Mouse (Mus musculus) urinary bladder, adult 18-20 months (tissue): ENCODE data around the gene Pcx.

Experiments
- DNase-seq, 2 experiments: peaks; one replicate each; pipeline ENCODE4 v3.0.0; 2022; ENCODE audit warnings: low spot score in 2 of 2, mixed read lengths in 2 of 2

The Pcx gene

DNA sequence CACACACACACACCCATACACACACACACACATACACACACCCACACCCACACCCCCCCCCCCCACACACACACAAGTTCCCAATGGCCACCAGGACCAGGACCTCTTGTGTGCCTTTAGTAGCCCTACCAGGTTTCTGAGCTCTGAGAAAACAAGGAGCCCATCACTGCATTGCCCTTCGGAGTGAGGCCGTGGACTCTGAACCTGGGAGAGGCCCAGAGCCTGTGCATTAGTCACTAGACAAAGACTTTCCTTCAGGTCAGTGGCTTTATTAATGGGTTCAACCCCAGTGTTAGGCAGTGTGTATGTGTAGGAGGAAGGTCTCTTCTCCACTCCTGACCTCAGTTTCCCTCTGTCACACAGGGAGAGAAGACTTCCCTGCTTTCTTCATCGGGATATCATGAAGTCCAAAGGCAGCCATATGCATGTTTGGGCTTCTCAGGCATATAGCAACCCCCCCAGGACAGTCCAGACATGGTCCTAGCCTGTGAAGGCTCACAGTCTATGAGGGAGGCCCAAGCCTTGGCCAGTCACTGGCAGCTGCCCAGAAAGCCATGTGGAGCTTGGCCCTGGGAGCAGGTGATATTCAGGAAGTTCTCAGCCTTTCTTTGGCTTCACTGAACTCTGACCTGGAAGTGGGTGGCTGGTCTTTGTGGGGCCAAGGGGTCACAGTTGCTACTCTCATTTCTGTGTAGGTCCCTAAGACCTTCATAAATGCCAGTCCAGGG lies 13.6 kb upstream of the Pcx start:
- DNase-seq = no peak

DNA sequence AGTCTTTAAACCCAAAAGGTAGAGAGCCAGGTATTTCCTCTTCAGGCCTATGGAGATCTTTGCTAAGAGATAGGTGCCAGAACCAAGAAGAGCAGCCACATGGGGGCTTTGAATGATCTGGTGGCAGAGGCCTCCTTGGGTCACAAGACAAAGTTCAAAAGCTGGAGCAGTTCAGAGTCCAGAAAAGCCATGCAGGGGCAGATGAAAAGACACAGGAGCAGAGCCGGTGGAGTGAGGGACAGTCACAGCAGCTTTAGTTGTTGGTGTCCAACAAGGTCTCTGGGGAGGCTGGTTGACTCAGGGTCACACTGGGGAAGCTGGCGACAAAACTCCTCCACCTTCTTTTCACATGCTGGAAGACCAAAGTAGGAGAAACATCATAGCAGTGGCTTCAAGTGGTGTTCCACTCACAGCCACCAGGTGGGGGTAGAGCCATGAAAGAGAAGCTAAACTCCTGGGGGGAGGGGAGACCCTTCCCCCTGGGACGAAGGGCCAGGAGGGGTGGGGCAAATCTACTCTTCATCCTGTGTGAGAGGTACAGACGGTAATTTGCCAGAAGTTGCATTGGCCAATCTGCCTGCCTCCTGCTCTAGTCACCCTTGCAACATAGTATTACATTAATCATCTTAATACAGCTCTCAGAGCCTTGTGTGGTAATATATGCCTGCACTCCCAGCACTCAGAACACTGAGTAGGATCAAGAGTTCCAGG lies 12.9 kb upstream of the Pcx start:
- peak; percentile 46 to 48 for DNase-seq

DNA sequence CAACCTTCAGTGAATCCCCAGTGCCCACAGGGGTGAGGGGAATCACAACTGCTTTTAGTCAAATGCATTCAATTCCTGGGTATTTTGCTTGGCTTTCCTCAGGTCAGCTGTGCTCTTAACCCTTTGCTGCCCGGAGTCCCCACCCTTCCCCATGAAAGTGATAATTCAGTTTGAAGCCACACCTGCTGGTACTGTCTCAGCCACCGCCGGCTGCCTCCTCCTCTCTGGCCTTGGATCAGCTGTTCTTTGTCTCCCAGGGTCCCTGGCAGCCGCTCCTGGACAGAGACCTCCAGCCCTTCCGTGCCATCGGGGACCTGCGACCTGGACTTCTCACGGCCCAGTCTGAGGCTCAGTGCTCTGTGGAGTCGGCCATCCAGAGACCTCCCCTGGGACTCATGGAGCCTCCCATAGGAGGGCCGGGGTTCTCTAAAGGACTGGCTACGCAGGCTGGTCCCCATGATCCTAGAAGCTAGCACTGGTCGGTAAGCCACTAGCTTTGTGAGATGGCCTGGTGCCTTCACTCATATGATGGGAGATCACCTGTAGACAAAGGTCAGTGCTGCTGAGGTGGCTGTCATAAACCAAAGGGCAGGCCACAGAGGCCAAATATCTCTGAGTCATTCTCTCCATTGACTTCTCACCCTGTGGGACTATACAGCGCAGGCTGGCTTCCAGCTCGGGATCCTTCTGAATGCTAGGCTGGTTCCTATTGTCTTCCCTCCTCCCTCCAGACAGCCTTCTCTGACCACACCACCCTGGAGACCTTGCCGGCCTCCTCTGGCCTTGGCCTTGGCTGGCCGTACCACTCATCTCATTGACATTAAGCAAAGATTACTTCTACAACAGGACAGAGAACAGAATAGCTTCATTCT lies 12.0 kb upstream of the Pcx start, which contains the start of gene 2010003K11Rik:
Gene 2010003K11Rik, minus strand, starts transcription at position 522 of the 872 bp plus-strand sequence.
- no peak for DNase-seq

DNA sequence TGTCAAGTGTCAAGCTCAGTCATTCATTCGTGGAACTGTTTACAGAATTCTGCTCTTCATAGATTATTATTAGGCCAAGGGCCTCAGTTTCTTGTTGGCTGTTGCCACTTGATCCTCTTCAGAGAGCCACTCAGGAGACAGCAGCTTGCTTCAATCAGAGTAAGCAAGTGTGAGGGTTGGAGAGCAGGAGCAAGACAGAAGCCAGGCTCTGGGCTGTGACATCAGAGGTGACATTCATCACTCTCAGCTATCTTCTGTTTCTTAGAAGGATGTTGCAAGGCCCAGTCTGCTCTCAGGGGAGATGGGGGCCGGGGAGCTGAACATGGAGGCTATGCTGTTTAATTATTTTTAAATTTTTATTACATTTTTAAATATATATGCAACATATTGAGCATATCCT lies 7.6 kb upstream of the Pcx start:
- DNase-seq = no peak

DNA sequence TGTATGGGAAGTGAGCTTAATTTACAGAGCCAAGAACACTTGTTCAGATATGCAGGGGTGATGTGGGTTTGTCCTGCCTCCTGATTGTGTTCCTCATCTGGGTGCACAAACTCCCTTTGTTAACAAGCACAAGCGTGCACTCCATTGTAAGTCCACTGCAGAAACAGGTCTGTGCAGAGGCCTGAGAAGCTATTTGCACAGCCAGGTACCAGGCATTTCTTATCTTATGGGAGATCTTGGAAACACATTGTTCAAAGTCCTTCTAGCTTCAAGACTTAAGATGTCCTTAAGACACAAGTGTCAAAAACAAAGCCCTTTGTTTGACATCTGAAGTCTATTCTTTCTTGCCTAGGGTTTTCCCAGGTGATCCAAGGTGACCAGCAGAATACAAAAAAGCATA lies 5.4 kb upstream of the Pcx start:
- DNase-seq = no peak

DNA sequence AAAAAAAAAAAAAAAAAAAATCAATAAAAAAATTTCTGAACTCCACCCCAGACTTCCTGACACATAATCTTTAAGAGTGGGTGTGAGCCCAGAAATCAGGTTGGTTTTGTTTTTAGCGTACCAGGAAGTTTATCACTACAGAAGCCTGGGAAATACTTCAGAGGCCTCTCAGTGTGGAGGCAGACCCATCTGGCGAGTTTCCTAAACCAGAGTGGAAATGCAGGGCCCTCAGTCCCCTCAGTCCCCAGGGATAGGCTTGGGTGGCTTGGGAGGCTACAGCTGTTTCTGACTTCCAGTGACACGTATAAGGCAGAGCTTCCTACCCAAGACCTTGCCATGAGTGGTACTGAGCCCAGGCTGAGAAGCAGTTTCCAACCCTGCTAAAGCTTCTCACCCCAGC lies 2.5 kb upstream of the Pcx start:
- no peak for DNase-seq

DNA sequence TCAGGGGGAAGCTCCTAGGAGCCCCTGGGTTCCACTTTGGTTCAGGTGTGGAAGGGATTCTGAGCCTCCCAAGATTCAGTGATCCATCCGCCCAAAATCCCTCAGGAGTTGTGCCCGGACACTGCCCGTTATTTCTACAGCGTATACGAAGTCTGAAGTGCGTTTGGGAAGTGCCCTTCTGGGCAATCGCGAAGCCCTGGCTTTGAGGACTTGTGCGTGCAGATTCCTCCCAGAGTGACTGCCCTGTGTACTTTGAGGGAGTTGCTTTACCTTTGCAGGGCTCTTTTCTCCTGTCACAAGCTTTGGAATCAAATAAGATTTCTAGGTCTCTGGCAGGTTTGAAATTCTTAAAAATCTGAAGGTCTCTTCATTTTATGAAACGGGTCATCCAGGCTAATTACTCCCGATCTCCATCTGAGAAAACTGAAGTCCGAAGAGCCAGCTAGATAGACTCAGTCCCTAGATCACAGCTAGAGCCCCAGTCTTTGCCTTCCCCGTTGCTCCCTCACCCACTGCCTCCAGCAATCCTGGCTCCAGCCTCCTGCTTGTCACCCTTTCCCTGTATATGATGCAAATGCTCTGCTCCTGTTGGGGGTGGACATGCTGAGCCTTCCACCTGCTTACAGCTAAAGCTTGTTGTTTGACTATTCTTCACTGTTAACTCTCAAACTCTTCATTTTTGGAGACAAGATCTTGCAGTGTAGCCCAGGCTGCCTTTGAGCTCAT lies 1.0 kb downstream of the Pcx start:
- no peak for DNase-seq

DNA sequence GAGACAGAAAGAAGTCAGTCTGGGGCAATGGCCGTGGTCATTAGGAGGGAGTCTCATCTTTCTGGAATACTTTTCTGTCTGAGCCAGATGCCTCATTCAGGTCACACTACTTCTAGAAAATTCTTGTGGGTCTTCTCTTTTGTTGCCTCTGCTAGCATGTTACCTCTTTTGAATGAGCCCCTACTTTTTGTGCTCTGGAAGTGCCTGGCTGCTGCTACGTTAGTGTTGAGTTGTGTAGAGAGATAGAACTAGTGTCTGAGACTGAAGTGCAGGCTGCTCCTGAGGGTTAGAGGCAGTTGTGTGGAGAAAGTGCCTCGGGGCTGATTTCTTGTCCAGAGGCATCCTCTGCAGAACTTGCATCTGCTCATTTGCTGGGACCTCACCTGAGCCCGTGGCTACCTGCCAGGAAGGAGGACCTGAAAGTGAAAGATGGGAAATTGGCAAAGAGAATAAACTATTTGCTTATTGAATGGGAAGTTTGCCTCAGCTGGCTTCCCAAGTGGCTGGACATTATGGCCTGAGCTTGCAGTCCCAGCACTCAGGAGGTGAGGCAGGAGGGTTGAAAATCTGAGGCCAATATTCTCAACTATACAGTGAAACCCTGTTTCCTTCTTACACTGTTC lies 3.1 kb downstream of the Pcx start:
- DNase-seq = no peak

DNA sequence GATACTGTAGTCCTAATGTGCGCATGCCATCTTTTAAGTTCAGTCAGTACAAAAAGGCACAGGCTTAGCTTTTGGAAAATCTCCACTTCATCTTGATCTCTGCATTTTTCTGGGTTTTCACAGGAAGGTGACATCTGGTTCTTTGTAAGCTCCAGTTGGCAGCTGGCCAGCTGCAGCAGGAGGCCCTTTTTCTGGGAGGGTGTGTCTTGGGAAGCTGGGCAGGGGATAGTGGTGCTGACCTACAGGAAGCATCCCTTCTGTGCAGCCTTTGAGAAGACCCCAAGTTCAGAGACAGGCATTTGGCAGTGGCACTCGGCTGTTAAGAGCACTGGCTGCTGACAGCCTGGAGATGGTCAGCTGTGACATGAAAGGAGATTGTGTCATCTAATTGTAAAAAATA lies 5.5 kb downstream of the Pcx start:
- DNase-seq = no peak

DNA sequence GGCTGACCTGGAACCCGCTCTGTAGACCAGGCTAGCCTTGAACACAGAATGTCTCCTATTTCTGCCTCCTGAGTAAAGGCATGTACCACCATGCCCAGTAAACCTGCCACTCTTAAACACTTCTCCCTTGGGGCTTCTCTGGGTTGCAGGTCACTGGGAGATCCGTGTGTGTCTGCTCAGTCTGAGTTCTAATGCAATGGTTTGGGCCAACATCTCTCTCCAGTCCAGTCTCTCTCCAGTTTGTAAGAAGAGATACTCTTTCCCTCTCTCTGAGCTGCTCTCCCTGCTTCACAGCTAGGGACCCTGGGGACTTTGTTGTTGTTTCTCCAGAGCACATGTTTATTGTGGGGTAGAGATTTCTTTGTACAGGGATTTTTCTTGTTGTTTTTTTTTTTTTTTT lies 6.0 kb downstream of the Pcx start:
- DNase-seq = no peak

DNA sequence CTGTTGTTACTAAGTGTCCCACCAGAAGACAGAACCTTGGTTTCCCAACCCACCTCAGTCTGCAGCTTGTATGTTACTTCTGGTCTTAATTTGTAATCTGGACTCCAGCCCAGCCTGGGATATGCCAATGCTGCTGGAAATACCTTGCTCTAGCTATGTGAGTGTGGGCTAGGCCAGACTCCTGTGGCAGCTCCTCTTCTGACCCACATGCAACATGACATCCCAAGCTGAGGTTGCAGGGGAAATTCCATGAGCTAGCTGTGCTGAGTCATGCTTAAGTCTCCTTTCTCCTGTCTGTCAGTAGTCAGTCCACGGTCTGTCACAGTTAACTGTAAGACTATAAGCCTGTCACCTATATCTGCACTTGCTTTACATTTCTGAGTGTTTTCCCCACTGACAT lies 7.2 kb downstream of the Pcx start:
- no peak for DNase-seq

DNA sequence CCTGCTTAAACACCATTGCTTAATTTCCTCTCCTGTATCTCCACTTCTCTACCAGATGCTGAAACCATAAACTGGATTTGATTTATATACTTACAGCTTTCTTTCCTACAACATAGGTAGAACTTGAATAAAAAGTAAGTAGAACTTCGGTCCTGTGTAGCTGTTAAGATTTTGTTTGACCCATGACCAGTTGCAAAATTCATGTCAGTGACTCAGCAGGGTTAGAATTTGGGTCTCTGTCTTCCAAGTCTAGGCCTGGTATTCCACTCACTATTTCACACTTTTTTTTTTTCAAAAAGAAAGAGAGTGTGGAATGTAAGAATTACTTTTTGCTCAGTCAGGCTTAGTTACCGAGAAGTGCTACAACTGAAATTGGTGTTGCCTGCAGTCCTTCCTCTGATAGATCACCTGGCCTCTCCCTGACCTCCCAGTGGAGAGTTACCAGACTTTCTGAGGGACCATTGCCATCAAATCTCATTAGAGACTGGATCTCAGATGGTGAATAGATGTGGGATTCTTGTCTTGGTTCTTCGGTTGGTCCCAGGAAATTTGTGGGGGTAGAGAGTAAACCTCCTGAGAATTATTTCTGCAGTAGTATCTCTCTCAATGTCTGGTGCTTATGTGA lies 11.3 kb downstream of the Pcx start:
- no peak for DNase-seq

DNA sequence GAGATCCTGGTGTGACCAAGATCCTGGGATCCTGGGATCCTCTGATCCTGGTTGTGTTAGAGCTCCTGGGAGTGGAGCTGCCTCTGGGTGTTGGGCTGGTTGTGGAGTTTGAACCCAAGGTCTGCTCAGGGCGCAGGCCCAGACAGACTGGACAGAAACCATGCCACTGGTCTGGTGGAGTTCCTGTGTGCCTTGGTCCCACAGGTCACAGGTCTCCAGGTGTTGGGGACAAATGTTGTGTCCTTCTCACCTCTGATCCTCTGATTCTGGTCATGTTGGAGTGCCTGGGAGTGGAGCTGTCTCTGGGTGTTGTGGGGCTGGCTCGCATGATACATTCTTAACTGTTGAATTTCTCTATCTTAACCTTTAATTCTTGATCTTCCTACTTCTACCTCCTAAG lies 24.4 kb downstream of the Pcx start:
- DNase-seq = no peak

DNA sequence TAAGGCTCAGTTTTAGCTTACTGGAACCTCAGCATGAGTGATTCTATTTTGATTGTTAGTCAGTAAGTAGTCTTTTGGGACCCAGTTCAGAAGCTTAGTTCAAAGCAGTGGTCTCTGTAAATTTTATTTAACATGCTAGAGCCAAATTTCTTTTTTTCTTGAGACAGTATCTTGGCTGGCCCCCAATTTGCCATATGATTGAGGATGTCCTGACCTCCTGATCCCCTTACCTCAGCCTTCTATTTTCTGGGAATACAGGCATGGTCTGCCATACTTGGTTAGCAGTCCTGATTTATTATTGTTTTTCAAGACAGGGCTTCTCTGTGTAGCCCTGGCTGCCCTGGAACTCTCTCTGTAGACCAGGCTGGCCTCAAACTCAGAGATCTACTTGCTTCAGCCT lies 25.6 kb downstream of the Pcx start:
- no peak for DNase-seq

DNA sequence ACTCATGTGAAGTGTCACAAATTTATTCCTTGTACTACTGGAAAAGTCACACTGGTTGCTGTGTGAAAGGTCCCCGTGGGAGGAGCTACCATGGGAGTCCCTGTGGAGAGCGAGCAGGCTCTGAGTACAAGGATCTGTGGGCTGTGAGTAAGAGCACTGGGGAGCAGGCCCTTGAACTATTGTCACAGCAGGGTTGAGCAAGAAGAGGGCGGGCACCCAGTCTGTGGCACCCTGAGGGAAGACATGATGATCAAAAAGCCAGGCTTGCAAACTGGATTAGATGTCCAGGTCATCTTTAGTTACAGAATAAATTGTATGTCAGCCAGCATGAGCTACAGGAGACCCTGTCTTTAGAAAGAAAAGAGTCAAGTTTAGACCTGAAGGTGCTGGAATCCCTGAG lies 26.3 kb downstream of the Pcx start:
- peak in 1 of 2 experiments; percentile 29 for DNase-seq

DNA sequence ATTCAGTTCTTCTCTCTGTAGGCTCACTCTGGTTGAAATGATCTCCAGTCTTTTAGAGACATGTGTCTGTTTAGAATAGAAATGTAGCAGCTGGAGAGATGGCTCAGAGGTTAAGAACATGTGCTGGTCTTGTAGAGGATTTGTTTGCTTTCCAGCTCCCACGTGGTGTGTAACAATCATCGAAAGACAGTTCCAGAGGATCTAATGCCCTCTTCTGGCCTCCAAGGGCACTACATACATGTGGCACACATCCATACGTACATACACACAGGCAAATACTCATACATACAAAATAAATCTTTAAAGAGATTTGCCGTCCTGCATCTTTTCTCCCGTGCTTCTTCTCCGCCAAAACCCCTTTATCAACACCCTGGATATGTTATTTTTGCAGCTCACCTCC lies 30.0 kb downstream of the Pcx start:
- no peak for DNase-seq

DNA sequence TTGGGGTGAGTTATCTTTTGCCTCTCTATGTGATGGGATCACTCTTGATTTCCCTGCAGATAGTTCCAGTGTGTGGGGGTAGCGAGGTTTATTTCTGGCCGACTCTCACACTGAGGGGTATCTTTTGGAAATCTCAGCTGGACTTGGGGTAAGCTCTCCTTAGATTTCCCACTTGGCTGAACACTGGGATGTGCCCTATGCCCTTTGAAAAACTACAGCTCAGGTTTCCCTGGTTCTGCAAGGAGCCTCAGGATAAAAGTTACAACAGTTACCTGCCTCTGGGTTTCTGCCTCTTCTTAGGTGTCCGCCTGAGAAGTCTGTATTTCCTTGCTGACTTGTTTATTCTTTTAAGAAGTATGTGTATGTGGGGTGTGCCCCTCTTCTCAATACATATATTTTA lies 30.7 kb downstream of the Pcx start:
- DNase-seq = no peak

DNA sequence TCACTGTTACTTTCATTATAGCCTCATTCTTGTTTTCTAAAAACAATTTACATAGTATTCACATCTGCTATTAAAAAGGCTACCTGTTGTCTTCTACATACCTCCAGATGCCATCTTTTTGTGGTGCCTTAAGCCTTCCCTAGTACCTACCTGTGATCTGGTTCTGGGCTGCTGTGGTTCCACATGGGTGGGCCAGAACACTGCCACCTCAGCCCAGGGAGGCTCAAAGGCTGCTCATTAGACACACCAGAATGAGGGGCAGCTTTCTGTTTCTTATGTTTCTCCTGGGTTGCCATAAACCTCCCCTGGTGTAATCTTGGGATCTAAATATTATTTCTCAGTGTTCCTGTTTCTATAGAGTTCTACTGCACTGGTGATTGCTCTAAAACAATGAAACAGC lies 31.8 kb downstream of the Pcx start:
- no peak for DNase-seq

DNA sequence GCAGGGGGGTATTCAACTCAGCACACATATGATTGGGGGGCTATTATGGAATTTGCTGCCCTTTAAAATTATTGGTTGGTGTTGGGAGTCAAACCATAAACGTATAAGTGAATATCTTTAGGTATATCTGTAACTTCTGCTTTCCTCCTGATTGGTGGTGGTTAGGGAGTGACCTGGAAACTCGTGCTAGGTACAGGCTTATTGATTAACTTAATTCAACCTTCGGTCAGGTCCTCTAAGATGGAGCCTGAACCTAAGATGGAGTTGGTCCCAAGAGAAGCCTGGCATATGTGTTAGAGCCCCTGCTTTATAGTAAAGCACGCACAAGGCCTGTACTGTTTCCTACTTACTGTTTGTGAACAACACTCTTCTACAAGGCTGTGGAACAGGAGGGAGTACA lies 34.8 kb downstream of the Pcx start:
- no peak for DNase-seq

DNA sequence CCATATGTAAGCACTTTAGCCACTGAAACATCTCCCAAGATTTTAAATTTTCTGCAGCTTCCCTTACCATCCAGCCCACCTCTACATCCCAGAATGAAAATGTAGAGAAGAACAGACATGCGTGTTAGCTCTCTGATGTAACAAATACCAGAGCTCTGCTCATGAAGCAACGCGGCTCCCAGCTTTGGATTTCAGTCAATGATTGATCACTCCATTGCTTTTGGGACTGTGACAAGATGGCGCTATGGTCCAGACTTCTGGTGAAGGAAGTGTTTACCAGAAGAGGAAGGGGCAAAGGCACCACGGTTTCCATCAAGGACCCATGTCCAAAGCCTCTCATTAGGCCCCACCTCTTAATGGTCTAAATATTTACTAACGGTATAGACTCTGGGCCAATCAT lies 35.6 kb downstream of the Pcx start:
- DNase-seq = no peak

DNA sequence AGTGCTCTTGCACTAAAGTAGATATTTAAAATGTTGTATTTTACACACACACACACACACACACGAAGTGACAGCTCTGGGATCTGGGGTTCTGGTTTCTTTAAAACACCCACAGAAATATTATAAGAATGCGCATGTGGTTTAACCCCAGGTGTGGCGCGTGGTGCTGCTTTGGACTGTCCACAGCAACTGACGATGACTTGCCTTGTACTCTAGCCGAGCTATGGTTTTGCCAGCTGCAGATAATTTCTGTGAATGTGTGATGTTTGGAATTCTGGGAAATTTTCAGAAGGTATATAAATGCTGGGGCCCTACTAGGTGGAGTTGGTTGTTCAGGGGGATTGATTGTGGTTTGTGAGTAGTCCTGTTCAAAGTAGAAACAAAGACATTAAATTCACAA lies 37.5 kb downstream of the Pcx start:
- no peak for DNase-seq
